Mouse (Mus musculus) heart, adult 11 months (tissue): ENCODE measurements around the gene Smc1b.

Source experiments
- DNase-seq: peaks from one replicate; pipeline ENCODE4 v3.0.0; 2022

Smc1b gene

GRCm38 (mm10) chr15:85131275-85132192 lies at the start of gene Smc1b, which contains the start of gene Ribc2:
Gene Smc1b (minus strand): TSS chr15:85131964.
Gene Ribc2 (plus strand): TSS chr15:85132078.
- peak; percentile 89 for DNase-seq

GRCm38 (mm10) chr15:85180368-85180767 lies 48.6 kb upstream of the Smc1b start:
- DNase-seq: no peak

GRCm38 (mm10) chr15:85179528-85180180 lies 47.9 kb upstream of the Smc1b start:
- peak; percentile 94 for DNase-seq

GRCm38 (mm10) chr15:85178172-85178571 lies 46.4 kb upstream of the Smc1b start:
- peak; percentile 95 for DNase-seq

GRCm38 (mm10) chr15:85177576-85177975 lies 45.8 kb upstream of the Smc1b start:
- no peak for DNase-seq

- DNase-seq: no peak
Measured at GRCm38 (mm10) chr15:85174060-85174459, 42.3 kb upstream of the Smc1b start.

GRCm38 (mm10) chr15:85173425-85173824 lies 41.7 kb upstream of the Smc1b start:
- no peak for DNase-seq

- peak; percentile 98 for DNase-seq
Measured at GRCm38 (mm10) chr15:85172054-85172453, 40.3 kb upstream of the Smc1b start.

GRCm38 (mm10) chr15:85167086-85167679 lies 35.4 kb upstream of the Smc1b start:
- DNase-seq: no peak

GRCm38 (mm10) chr15:85166433-85166933 lies 34.7 kb upstream of the Smc1b start:
- no peak for DNase-seq

GRCm38 (mm10) chr15:85162693-85163663 lies 31.2 kb upstream of the Smc1b start:
- DNase-seq: peak; percentile 98

GRCm38 (mm10) chr15:85161416-85161815 lies 29.7 kb upstream of the Smc1b start:
- no peak for DNase-seq

GRCm38 (mm10) chr15:85156198-85156597 lies 24.4 kb upstream of the Smc1b start:
- peak; percentile 94 for DNase-seq

GRCm38 (mm10) chr15:85154091-85154490 lies 22.3 kb upstream of the Smc1b start:
- no peak for DNase-seq

- DNase-seq: peak; percentile 95
Measured at GRCm38 (mm10) chr15:85152577-85152976, 20.8 kb upstream of the Smc1b start.

- DNase-seq: peak; percentile 97
Measured at GRCm38 (mm10) chr15:85151433-85151918, 19.7 kb upstream of the Smc1b start.

GRCm38 (mm10) chr15:85144249-85144648 lies 12.5 kb upstream of the Smc1b start:
- DNase-seq: peak; percentile 74

- peak; percentile 58 for DNase-seq
Measured at GRCm38 (mm10) chr15:85143747-85144146, 12.0 kb upstream of the Smc1b start.

GRCm38 (mm10) chr15:85143161-85143560 lies 11.4 kb upstream of the Smc1b start:
- peak; percentile 81 for DNase-seq

- peak; percentile 84 for DNase-seq
Measured at GRCm38 (mm10) chr15:85142441-85142840, 10.7 kb upstream of the Smc1b start.

- no peak for DNase-seq
Measured at GRCm38 (mm10) chr15:85141290-85141689, 9.5 kb upstream of the Smc1b start.

- peak; percentile 86 for DNase-seq
Measured at GRCm38 (mm10) chr15:85135143-85135542, 3.4 kb upstream of the Smc1b start.
